Mouse (Mus musculus): ENCODE measurements around the gene Mrps27. TPM values are rescaled to one million over a fixed set of nuclear protein-coding genes. Genes with fewer than 3 reads are reported as not detected.

Gene Mrps27
- polyA plus RNA-seq, 1 experiment from 2014 or later = 75.2 TPM

DNA sequence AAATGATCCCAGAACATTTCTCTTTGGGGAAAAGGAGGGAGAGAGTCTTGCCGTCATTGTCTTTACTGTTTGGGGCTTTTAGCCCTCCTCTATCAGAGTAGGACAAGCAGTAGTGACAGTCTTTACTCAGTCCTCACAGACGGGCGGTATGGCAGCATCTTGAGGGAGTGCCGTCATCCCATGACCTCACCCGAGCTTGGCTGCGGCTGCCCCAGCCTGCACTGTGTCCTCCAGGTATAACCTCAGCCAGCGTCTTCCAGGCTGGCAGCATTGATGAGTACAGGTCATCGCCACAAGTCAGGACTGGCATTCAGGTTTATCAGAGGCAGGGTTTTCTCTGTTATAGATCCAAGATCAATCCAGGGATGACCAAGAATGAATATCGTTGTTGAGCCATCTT is 72.0 kb downstream of the Mrps27 start:
- Histone ChIP-seq H3K9ac (ENCODE audit: low read length) (no peak overlapping the region), H3K36me3 (ENCODE audit: control insufficient read depth, insufficient read depth, low read length) (peaks cover 52% of the 10 kb centered on the region), H3K4me1 (ENCODE audit: control insufficient read depth in 2 of 2, insufficient read depth in 2 of 2, low read length in 2 of 2) (peaks cover 16 to 40% of the 10 kb centered on the region in 2 experiments), H3K27ac (replicated peaks in 1 of 2; ENCODE audit: control insufficient read depth in 1 of 2, insufficient read depth in 1 of 2, low read depth in 2 of 2, low read length in 2 of 2) (no peak overlapping the region), H3K4me2 (ENCODE audit: low read length) (no peak overlapping the region), H3K9me3 (ENCODE audit: control insufficient read depth, low read length) (no peaks in the 10 kb centered on the region), H3K27me3 (ENCODE audit: control insufficient read depth, insufficient read depth, low read length) (no peaks in the 10 kb centered on the region), H3K4me3 (ENCODE audit: control insufficient read depth in 1 of 2, insufficient read depth in 1 of 2, low read depth in 1 of 2, low read length in 2 of 2) (no peak overlapping the region)
- WGBS = 55% methylated on average over 9 of the region's 9 CpGs
- no peak for ATAC-seq (ENCODE audit: insufficient number of reproducible peaks, insufficient read depth, low FRiP score, low read depth)

DNA sequence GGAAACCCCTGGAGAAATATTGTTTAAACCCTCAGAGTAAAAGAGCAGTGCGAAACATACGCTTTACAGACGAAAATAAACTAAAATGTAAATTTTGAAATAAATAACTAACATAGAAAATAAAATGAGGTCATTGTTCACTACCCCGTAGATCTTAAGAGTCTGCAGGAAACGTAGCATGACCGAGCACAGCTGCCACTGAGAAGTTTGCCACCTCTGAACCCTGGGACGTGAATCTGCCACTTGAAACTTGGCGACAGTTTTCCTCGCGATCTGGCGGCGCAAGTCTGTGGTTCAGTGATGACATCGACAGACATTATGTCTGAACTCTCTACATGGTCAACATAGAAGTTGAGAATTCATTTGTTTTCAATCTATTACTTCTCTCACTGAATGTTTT is 79.0 kb downstream of the Mrps27 start:
- H3K27me3 ChIP-seq (ENCODE audit: control insufficient read depth, insufficient read depth, low read length) = no peaks in the 10 kb centered on the region
- H3K9me3 ChIP-seq (ENCODE audit: control insufficient read depth, low read length) = no peaks in the 10 kb centered on the region
- WGBS = 81% methylated on average over 13 of the region's 13 CpGs
- H3K27ac ChIP-seq (replicated peaks in 1 of 2; ENCODE audit: control insufficient read depth in 1 of 2, insufficient read depth in 1 of 2, low read depth in 2 of 2, low read length in 2 of 2) = no peak overlapping the region
- H3K4me2 ChIP-seq (ENCODE audit: low read length) = no peak overlapping the region
- H3K36me3 ChIP-seq (ENCODE audit: control insufficient read depth, insufficient read depth, low read length) = peaks cover 58% of the 10 kb centered on the region
- peaks cover 5 to 12% of the 10 kb centered on the region in 2 experiments; a peak in 3 of 4 replicates for H3K4me1 ChIP-seq (ENCODE audit: control insufficient read depth in 2 of 2, insufficient read depth in 2 of 2, low read length in 2 of 2)
- H3K4me3 ChIP-seq (ENCODE audit: control insufficient read depth in 1 of 2, insufficient read depth in 1 of 2, low read depth in 1 of 2, low read length in 2 of 2) = no peak overlapping the region
- H3K9ac ChIP-seq (ENCODE audit: low read length) = no peak overlapping the region
- ATAC-seq (ENCODE audit: insufficient number of reproducible peaks, insufficient read depth, low FRiP score, low read depth) = no peak

DNA sequence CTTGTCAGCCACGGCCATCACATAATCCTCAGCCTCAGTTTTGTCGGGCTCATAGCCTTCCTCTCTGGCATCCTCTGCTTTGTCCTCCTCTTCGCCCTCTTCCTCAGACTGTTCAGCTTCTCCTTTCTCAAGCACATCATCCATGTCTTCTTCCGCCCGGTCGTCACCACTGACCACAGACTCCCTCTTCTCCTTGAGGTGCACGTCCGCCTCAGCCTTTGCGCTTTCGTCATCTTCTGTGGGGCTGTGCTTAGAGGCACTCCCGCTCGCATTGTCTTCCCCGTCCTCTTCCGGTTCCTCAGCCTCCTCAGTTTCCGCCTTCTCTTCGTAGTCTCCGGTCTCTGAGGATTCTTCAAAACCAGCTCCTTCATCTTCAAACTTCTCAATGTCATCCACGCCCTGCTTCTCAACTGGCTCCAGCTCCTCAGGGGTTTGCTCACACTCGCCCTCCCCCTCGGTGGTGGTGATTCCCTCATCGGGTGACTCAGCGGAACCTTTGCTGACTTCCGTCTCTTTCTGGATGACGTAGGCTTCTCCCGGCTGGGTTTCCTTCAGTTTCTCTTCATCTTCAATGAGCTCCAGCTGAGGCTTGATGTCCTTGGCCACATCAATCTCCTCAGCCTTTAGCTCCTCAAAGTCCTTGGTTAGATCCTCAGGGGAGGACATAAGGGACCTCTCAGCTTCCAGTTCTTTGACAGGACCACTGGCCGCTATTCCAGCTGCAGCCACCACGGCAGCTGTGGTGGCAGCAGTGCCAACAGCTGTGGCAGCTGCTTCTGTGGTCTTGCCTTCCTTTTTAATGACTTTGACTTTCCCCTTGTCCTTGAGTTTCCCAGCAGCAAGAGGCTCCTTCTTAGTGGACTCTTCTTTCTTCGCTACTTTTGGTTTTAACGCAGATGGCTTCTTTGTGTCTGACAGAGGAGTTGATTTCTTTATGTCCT is 88.8 kb downstream of the Mrps27 start:
- ATAC-seq (ENCODE audit: insufficient number of reproducible peaks, insufficient read depth, low FRiP score, low read depth) = no peak
- H3K4me1 ChIP-seq (ENCODE audit: control insufficient read depth in 2 of 2, insufficient read depth in 2 of 2, low read length in 2 of 2) = no peaks in the 10 kb centered on the region
- no peak overlapping the region for H3K4me3 ChIP-seq (ENCODE audit: control insufficient read depth in 1 of 2, insufficient read depth in 1 of 2, low read depth in 1 of 2, low read length in 2 of 2)
- WGBS = 91% methylated on average over 29 of the region's 29 CpGs
- H3K9ac ChIP-seq (ENCODE audit: low read length) = no peak overlapping the region
- H3K36me3 ChIP-seq (ENCODE audit: control insufficient read depth, insufficient read depth, low read length) = peaks cover 80% of the 10 kb centered on the region
- no peaks in the 10 kb centered on the region for H3K9me3 ChIP-seq (ENCODE audit: control insufficient read depth, low read length)
- no peaks in the 10 kb centered on the region for H3K27me3 ChIP-seq (ENCODE audit: control insufficient read depth, insufficient read depth, low read length)
- no peak overlapping the region for H3K4me2 ChIP-seq (ENCODE audit: low read length)
- H3K27ac ChIP-seq (replicated peaks in 1 of 2; ENCODE audit: control insufficient read depth in 1 of 2, insufficient read depth in 1 of 2, low read depth in 2 of 2, low read length in 2 of 2) = no peak overlapping the region

DNA sequence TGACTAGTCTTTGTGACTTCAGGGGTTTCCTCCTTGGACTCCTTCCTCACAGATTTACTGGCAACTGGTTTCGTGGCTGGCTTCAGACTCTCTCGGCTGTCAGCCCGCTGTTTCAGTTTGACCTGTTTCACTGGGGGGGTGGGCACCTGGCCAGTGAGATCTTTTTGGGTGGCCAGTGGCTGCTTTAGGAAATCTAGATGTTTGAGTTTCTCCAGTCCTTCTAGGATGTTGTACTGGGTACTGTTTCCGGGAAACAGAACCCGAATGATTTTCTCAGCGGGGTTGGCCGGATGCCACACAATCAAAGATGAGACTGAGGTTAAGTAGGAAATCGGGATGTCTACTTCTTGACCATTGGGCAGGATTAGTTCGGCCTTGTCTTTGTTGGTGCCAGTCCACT is 89.9 kb downstream of the Mrps27 start:
- Histone ChIP-seq H3K4me3 (ENCODE audit: control insufficient read depth in 1 of 2, insufficient read depth in 1 of 2, low read depth in 1 of 2, low read length in 2 of 2) (no peak overlapping the region), H3K27ac (replicated peaks in 1 of 2; ENCODE audit: control insufficient read depth in 1 of 2, insufficient read depth in 1 of 2, low read depth in 2 of 2, low read length in 2 of 2) (no peak overlapping the region), H3K36me3 (ENCODE audit: control insufficient read depth, insufficient read depth, low read length) (peaks cover 75% of the 10 kb centered on the region), H3K9me3 (ENCODE audit: control insufficient read depth, low read length) (no peaks in the 10 kb centered on the region), H3K9ac (ENCODE audit: low read length) (no peak overlapping the region), H3K4me2 (ENCODE audit: low read length) (no peak overlapping the region), H3K27me3 (ENCODE audit: control insufficient read depth, insufficient read depth, low read length) (no peaks in the 10 kb centered on the region), H3K4me1 (ENCODE audit: control insufficient read depth in 2 of 2, insufficient read depth in 2 of 2, low read length in 2 of 2) (no peaks in the 10 kb centered on the region)
- whole genome bisulfite sequencing = 92% methylated on average over 9 of the region's 9 CpGs
- no peak for ATAC-seq (ENCODE audit: insufficient number of reproducible peaks, insufficient read depth, low FRiP score, low read depth)

DNA sequence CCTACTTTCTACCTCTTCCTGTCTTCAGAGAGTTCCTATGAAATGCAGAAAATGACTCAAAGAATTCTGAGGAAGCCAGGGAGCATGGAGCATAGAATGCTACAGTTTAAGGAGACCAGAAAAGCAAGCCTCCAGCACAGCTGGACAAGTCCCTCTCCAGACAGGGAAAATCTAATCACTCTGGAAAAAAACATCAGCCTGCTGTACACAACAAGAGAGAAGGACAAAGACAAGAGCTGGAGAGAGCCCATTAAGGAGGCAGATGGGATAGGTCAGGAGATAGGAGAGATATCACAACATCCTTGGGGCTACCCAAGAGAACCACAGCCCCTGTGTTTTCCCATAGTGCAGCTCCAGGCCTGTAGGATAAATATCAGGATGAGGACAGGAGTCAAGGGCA is 92.5 kb downstream of the Mrps27 start:
- no peak for ATAC-seq (ENCODE audit: insufficient number of reproducible peaks, insufficient read depth, low FRiP score, low read depth)
- Histone ChIP-seq H3K4me3 (ENCODE audit: control insufficient read depth in 1 of 2, insufficient read depth in 1 of 2, low read depth in 1 of 2, low read length in 2 of 2) (no peak overlapping the region), H3K36me3 (ENCODE audit: control insufficient read depth, insufficient read depth, low read length) (peaks cover 75% of the 10 kb centered on the region), H3K4me2 (ENCODE audit: low read length) (no peak overlapping the region), H3K4me1 (ENCODE audit: control insufficient read depth in 2 of 2, insufficient read depth in 2 of 2, low read length in 2 of 2) (no peaks in the 10 kb centered on the region), H3K27me3 (ENCODE audit: control insufficient read depth, insufficient read depth, low read length) (no peaks in the 10 kb centered on the region), H3K9me3 (ENCODE audit: control insufficient read depth, low read length) (no peaks in the 10 kb centered on the region), H3K9ac (ENCODE audit: low read length) (no peak overlapping the region), H3K27ac (replicated peaks in 1 of 2; ENCODE audit: control insufficient read depth in 1 of 2, insufficient read depth in 1 of 2, low read depth in 2 of 2, low read length in 2 of 2) (no peak overlapping the region)

DNA sequence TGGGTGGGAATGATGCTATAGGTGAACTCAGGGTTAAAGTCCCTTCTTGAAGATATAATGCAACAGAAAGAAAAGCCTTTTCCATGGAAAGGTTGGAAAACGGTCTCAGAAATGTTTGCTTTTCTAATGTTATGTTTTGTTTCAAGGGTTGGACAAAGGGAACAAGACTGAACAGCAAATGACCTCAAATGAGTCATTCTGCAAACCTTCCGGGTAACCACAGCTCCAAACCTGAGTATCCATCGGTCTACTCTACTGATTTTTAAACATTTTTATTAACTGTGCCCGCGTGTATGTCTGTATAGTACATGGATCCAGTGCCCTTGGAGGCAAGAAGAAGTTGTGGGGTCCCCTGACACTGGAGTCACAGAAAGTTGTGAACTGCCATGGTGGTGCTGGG is 94.8 kb downstream of the Mrps27 start:
- ATAC-seq (ENCODE audit: insufficient number of reproducible peaks, insufficient read depth, low FRiP score, low read depth) = no peak
- 83% methylated on average over 5 of the region's 5 CpGs for WGBS

DNA sequence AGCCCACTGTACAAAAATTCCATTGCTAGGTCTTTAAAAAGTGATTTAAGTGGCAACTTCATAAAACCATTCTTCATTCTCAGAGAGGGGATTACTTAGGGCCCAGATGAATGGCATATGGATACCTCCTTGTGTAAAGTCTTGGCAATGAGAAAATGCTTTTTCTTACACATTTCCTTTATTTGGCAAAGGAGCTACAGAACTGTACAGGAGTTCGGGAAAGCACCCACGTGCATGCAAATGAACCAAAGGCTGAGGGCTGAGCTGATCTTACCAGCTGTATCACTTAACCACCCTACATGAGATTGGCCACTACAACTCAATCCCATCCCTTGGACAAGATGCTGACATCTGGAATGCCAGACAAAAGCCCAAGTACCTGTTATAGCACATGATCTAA is 95.6 kb downstream of the Mrps27 start:
- WGBS = 88% methylated on average over 2 of the region's 2 CpGs

More for the DNA sequence above, 94.8 kb downstream of the Mrps27 start:
- Histone ChIP-seq H3K9me3 (ENCODE audit: control insufficient read depth, low read length) (no peaks in the 10 kb centered on the region), H3K9ac (ENCODE audit: low read length) (no peak overlapping the region), H3K4me1 (ENCODE audit: control insufficient read depth in 2 of 2, insufficient read depth in 2 of 2, low read length in 2 of 2) (no peaks in the 10 kb centered on the region), H3K36me3 (ENCODE audit: control insufficient read depth, insufficient read depth, low read length) (peaks cover 65% of the 10 kb centered on the region), H3K27ac (replicated peaks in 1 of 2; ENCODE audit: control insufficient read depth in 1 of 2, insufficient read depth in 1 of 2, low read depth in 2 of 2, low read length in 2 of 2) (no peak overlapping the region), H3K4me3 (ENCODE audit: control insufficient read depth in 1 of 2, insufficient read depth in 1 of 2, low read depth in 1 of 2, low read length in 2 of 2) (no peak overlapping the region), H3K27me3 (ENCODE audit: control insufficient read depth, insufficient read depth, low read length) (no peaks in the 10 kb centered on the region), H3K4me2 (ENCODE audit: low read length) (no peak overlapping the region)

More for the DNA sequence above, 95.6 kb downstream of the Mrps27 start:
- Histone ChIP-seq H3K4me3 (ENCODE audit: control insufficient read depth in 1 of 2, insufficient read depth in 1 of 2, low read depth in 1 of 2, low read length in 2 of 2) (no peak overlapping the region), H3K4me2 (ENCODE audit: low read length) (no peak overlapping the region), H3K27ac (replicated peaks in 1 of 2; ENCODE audit: control insufficient read depth in 1 of 2, insufficient read depth in 1 of 2, low read depth in 2 of 2, low read length in 2 of 2) (no peak overlapping the region), H3K36me3 (ENCODE audit: control insufficient read depth, insufficient read depth, low read length) (peaks cover 57% of the 10 kb centered on the region), H3K27me3 (ENCODE audit: control insufficient read depth, insufficient read depth, low read length) (no peaks in the 10 kb centered on the region), H3K4me1 (ENCODE audit: control insufficient read depth in 2 of 2, insufficient read depth in 2 of 2, low read length in 2 of 2) (peaks cover 3 to 6% of the 10 kb centered on the region in 2 experiments; a peak in 1 of 4 replicates), H3K9me3 (ENCODE audit: control insufficient read depth, low read length) (no peaks in the 10 kb centered on the region), H3K9ac (ENCODE audit: low read length) (no peak overlapping the region)
- no peak for ATAC-seq (ENCODE audit: insufficient number of reproducible peaks, insufficient read depth, low FRiP score, low read depth)

All from heart, embryonic 14.5 days (tissue).